Mouse (Mus musculus) embryonic facial prominence, embryonic 12.5 days (tissue): ENCODE measurements around the gene Ptchd1. TPM values are rescaled to one million over a fixed set of nuclear protein-coding genes. Genes with fewer than 3 reads are reported as not detected.

Experiments used
- ATAC-seq: fragments of 200-750 bp; cut with Nextera tagmentation; 2 replicates; pipeline ENCODE4 v1.8.0; 2017; ENCODE audit not compliant: insufficient number of reproducible peaks, insufficient read depth, low FRiP score, low TSS enrichment
- H3K27ac ChIP-seq: fragments of 300-500 bp; sonication (generic); 2 replicates; pipeline ENCODE4 v1.5.1; 2016; ENCODE audit warnings: mild to moderate bottlenecking
- H3K27me3 ChIP-seq: fragments of 300-500 bp; sonication (generic); 2 replicates; pipeline ENCODE4 v1.6.1; 2016; ENCODE audit warnings: mild to moderate bottlenecking, moderate library complexity
- H3K36me3 ChIP-seq: fragments of 300-500 bp; sonication (generic); 2 replicates; pipeline ENCODE4 v1.6.1; 2016; ENCODE audit warnings: mild to moderate bottlenecking
- H3K4me1 ChIP-seq: fragments of 300-500 bp; sonication (generic); 2 replicates; pipeline ENCODE4 v1.6.1; 2016
- H3K4me2 ChIP-seq: fragments of 300-500 bp; sonication (generic); replicated peaks from 2 replicates; pipeline ENCODE4 v1.6.1; 2016; ENCODE audit warnings: mild to moderate bottlenecking, moderate library complexity
- H3K4me3 ChIP-seq: fragments of 300-500 bp; sonication (generic); 2 replicates; pipeline ENCODE4 v1.5.1; 2016; ENCODE audit warnings: mild to moderate bottlenecking
- H3K9ac ChIP-seq: fragments of 300-500 bp; sonication (generic); 2 replicates; pipeline ENCODE4 v1.6.1; 2016; ENCODE audit warnings: mild to moderate bottlenecking, moderate library complexity
- H3K9me3 ChIP-seq: fragments of 300-500 bp; sonication (generic); 2 replicates; pipeline ENCODE4 v1.6.1; 2016; ENCODE audit warnings: mild to moderate bottlenecking, moderate library complexity
- WGBS: fragments of 180-500 bp; shearing (Covaris S2); methylation state at CpG from one replicate; pipeline ENCODE4 v1.1.7; 2016; 5-methylcytosine and 5-hydroxymethylcytosine counted together
- polyA plus RNA-seq: library from polyadenylated mRNA; unstranded; fragments of >200 nt; fragmentation: Nextera tagmentation; extraction: Ambion mirVana; gene quantifications from 2 replicates; pipeline ENCODE4 v1.2.1, GENCODE M21; 2016

Gene Ptchd1
- polyA plus RNA-seq, 1 experiment from 2014 or later, result 2.3 TPM

- Histone ChIP-seq H3K4me2 (no peak overlapping the region), H3K27me3 (no peaks in the 10 kb centered on the region), H3K36me3 (no peaks in the 10 kb centered on the region), H3K4me3 (no peak overlapping the region), H3K9me3 (no peaks in the 10 kb centered on the region), H3K9ac (no peak overlapping the region), H3K27ac (no peak overlapping the region), H3K4me1 (no peaks in the 10 kb centered on the region)
- no peak for ATAC-seq
- WGBS, result 74% methylated on average over 2 of the region's 2 CpGs
Observed at GRCm38 (mm10) chrX:155592467-155592866, 31.1 kb downstream of the Ptchd1 start.

DNA sequence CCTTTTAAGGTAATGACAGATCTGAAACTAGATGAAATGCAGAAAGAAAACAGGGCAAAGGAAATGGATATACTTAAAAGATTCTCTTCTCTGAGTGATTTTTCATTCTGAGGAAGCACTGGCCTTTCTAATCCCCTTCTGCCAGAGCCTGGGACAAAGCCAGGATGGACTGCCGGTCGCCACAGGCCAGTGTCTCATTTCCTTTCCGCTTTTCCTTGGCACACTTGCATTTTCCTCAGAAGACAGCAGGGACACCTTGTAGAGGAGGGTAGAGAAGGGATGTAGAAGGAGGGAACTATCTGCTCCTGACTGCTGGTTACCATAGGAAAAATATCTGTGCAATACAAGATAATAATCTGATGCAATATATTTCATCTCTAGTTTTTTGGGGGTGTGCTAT, 32.1 kb downstream of the Ptchd1 start:
- no peak for ATAC-seq
- Histone ChIP-seq H3K4me2 (no peak overlapping the region), H3K27ac (no peak overlapping the region), H3K27me3 (no peaks in the 10 kb centered on the region), H3K9ac (no peak overlapping the region), H3K9me3 (no peaks in the 10 kb centered on the region), H3K4me1 (no peaks in the 10 kb centered on the region), H3K36me3 (no peaks in the 10 kb centered on the region), H3K4me3 (no peak overlapping the region)
- 56% methylated on average over 3 of the region's 3 CpGs for WGBS

DNA sequence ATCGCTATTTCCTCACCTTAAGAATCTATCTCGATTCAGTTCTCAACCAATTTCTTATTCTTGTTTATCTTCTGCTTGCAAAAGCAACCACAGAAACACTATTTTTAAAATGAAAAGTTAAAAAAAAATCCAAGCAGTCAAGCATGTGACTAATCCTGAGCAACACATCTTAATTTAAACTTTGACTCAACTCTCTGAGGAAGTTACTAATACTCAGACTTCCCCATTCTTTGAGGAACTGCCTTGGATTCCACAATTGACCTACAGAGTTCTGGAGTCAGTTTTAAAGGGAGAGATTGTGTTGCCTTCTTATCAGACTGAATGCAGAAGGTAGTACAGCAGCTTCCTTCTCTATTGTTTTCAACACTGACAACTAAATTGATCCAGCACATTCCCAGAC, 39.0 kb downstream of the Ptchd1 start:
- H3K4me3 ChIP-seq, result no peak overlapping the region
- H3K4me1 ChIP-seq, result no peaks in the 10 kb centered on the region
- WGBS, result 93% methylated on average over 2 of the region's 2 CpGs
- H3K27me3 ChIP-seq, result no peaks in the 10 kb centered on the region
- no peaks in the 10 kb centered on the region for H3K9me3 ChIP-seq
- H3K4me2 ChIP-seq, result no peak overlapping the region
- no peak for ATAC-seq
- H3K9ac ChIP-seq, result no peak overlapping the region
- H3K27ac ChIP-seq, result no peak overlapping the region
- no peaks in the 10 kb centered on the region for H3K36me3 ChIP-seq

- no peaks in the 10 kb centered on the region for H3K36me3 ChIP-seq
- no peak overlapping the region for H3K27ac ChIP-seq
Observed at GRCm38 (mm10) chrX:155579791-155580190, 43.8 kb downstream of the Ptchd1 start.

DNA sequence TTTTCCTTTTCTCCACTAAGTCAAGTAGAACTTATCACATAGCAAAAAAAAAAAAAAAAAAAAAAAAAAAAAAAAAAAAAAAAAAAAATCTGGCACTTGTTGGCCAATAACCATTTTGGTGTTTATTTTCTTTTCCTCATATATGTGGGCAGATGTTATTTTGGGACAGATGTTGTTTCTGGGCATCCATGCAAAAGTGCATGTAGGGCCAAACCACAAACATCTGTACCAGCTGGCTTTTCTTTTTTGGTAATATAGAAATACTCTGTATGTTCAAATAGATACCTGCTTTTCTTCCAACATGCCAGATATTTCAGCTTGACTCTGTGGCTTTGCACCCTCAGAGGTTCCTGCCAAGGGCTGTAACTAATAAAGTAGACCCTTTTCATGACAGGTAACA, 51.2 kb downstream of the Ptchd1 start:
- Histone ChIP-seq H3K9me3 (no peaks in the 10 kb centered on the region), H3K27ac (no peak overlapping the region), H3K4me3 (no peak overlapping the region), H3K4me2 (no peak overlapping the region), H3K27me3 (no peaks in the 10 kb centered on the region), H3K36me3 (no peaks in the 10 kb centered on the region), H3K9ac (no peak overlapping the region), H3K4me1 (no peaks in the 10 kb centered on the region)
- no peak for ATAC-seq

More at GRCm38 (mm10) chrX:155579791-155580190, 43.8 kb downstream of the Ptchd1 start:
- H3K27me3 ChIP-seq, result no peaks in the 10 kb centered on the region
- H3K4me2 ChIP-seq, result no peak overlapping the region
- H3K9ac ChIP-seq, result no peak overlapping the region
- no peak for ATAC-seq
- H3K4me3 ChIP-seq, result no peak overlapping the region
- H3K9me3 ChIP-seq, result no peaks in the 10 kb centered on the region
- H3K4me1 ChIP-seq, result no peaks in the 10 kb centered on the region

DNA sequence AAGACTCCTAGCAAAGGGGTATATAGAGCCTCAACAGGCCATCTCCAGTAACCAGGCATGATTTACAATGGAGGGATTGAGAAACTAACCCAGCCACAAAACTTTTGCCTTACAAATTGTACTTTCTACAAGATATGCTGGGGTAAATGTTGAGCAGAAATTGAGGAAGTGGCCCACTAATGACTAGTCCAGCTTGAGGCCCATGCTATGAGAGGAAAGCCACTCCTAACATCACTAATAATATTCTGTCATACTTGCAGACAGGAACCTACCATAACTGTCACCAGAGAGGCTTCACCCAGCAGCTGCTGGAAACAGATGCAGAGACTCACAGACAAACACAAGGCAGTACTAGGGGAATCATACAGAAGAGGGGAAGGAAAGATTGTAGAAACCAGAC, 79.8 kb downstream of the Ptchd1 start:
- Histone ChIP-seq H3K4me2 (no peak overlapping the region), H3K4me1 (no peaks in the 10 kb centered on the region), H3K9ac (no peak overlapping the region), H3K4me3 (no peak overlapping the region), H3K27me3 (no peaks in the 10 kb centered on the region), H3K9me3 (no peaks in the 10 kb centered on the region), H3K36me3 (no peaks in the 10 kb centered on the region), H3K27ac (no peak overlapping the region)
- no peak for ATAC-seq

Other genes starting within 250 kb of the Ptchd1 start
- not detected in 2 replicates for gene Gm15155, start 927 bp upstream of the Ptchd1 start, polyA plus RNA-seq